Mouse (Mus musculus) adrenal gland, postnatal 36 days (tissue): ENCODE results near the gene Shld2. TPM values are rescaled to one million over a fixed set of nuclear protein-coding genes. Genes with fewer than 3 reads are reported as not detected.

Experiments
- DNase-seq, 2 experiments: peaks; one replicate each; pipeline ENCODE4 v3.0.0; 2021; ENCODE audit warnings: mixed read lengths in 1 of 2
- long read RNA-seq, 2 experiments: library from polyadenylated mRNA; stranded (forward); transcript quantifications; one replicate each; pipeline ENCODE4 v2.0.0; 2021; ENCODE audit warnings: borderline sequencing depth in 2 of 2
- total RNA-seq, 2 experiments: library from RNA; stranded (reverse); gene quantifications; 2 replicates each; pipeline ENCODE4 v1.2.3; 2021

Shld2 gene
- total RNA-seq: 10 to 100 TPM in 1 of 2 experiments, 1 to 10 TPM in 1; 7.4 to 14.9 TPM
- long read RNA-seq, experiment 1, partial matches to known transcripts: 1 of 8 reads
- long read RNA-seq, experiment 1, other reads (novel, unspliced or antisense): 7 of 8 reads
- long read RNA-seq, experiment 2, partial matches to known transcripts: 1 of 3 reads
- long read RNA-seq, experiment 2, other reads (novel, unspliced or antisense): 2 of 3 reads

DNA sequence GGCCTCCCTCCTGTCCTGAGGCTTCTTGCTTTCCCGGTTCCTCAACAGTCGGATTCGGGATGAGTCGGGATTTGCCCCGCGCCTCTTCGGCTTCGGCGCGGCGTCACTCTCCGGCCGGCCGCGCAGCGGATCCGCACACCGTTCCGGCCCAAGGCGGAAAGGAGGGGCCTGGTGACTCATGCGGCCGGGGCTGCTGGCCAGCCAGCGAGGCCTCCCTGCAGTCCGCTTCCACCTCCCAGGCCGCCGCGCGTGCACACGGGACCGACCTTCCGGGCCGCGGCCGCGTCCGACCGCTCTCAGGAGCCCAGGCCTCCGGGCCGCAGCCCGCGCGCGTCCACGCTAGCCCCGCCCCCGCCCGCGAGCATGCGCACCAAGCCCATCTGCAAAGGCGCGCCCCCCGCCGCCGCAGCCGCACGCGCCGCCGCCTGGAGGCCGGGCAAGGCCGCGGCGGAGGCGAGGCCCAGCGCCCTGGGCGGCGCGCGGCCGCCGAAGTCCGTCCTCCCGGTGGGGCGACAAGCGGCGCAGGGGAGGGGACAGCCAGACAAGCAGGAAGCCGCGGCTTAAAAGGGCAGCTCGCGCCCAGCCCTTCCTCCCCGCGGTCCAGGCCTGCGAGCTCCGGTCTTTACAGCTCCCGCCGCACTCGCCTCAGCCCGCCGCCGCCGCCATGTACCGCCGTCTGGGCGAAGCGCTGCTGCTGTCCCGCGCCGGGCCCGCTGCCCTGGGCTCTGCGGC lies at the start of gene Shld2, which contains the start of gene Glud1:
TSS of gene Shld2 (minus strand) at position 260 of the 732 bp plus-strand sequence.
TSS of gene Glud1 (plus strand) at position 494 of the 732 bp plus-strand sequence.
- DNase-seq: peak; percentile 98 to 99

DNA sequence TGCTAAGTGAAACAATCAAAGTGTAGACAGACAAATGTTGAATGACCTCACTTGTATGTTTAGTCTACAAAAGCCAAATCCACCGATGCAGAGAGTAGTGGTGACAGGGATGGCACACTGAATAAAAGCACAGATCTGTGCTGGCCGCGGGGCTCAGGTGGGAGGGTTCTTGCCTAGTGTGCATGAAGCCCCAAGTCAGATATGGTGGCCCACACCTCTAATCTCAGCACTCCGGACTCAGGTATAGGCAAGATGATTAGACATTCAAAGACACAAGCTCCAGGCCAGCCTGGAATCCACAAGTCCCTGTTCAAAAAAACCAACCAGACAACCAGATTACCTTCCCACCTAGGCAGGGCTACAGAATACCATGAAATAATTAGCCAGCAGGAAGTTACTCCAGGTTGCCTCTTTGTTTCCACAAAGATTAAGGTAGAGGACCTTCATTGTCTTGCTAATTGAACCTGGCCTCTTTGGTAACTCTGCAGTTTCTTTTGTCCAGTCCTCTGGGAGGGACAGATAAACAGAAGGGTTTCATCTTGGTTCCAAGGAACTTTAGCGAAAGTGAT lies 49.5 kb upstream of the Shld2 start:
- no peak for DNase-seq

DNA sequence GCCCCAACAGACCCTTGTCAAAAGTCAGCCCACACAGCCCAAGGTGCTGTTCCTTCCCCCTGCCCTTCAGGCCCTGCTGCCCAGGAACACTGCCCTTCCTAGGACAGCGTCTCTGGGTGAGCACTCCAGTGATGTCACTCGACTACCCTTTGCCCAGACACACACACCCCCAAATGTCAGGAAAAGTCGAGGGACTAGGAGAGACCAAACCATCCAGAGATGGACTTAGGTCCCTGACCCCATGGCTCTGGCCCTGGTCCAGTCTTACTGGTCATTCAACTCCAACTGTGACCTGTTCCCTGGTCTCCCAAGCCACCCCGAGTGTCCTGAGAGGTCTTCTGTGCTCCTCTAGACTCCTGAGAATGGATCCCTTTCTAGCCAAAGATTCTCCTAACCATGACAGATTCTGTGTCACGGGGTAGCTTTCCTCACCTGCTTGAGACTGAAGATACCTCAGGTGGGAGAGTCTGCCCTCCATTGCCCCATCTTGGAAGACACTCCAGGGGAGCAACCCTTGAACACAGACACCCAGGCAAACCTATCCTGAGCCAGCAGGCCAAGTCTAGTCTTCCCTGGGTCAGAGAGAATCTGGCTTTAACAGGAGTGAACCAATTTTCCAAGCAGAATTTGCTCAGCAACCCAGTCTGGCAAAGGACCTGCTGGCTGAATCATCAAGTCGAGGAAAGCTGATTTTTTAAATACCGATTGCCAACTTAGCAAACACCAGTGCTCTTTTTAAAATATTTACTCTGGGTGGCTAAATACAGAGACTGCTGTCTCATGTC lies 47.6 kb upstream of the Shld2 start:
- DNase-seq: peak in 1 of 2 experiments; percentile 27

DNA sequence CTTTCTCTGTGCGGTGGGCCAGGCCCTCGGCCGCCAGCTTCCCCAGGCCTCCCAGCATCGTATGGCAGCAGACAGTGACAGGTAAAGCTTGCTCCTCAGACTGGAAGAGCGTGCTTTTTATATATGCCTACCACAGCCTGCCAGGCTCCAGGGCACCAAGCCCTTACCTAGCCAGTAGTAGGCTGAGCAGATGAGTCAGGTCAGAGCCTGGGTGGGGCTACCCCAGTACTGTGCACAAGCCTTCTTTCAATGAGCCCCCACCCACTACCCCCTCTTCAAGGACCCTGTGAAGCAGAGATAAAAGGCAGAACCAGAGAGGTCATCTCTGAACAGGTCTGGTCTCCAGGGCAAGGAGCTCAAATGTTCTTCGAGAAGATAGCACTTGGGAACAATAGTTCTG lies 45.0 kb upstream of the Shld2 start, which contains the start of gene Fam25c:
TSS of gene Fam25c (minus strand) at position 133 of the 400 bp plus-strand sequence.
- DNase-seq: no peak

DNA sequence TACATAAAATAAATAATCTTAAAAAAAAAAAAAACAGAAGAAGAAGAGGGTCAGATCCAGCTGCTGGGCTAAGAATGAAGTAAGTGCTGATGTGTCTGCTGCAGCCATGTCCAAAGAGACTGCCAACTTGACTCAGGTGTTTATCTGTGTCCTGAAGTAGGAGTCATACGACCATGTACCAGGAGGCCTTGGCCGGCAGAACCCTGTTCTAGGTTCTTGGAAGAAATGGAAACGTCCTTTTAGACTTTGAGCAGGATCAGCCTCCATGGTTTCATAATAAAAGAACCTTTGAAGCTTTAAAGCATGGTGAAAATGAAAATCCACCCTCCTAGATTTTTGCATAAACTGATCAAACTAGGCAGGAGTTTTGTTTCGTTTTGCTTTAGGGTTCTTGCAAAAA lies 44.2 kb upstream of the Shld2 start:
- no peak for DNase-seq

DNA sequence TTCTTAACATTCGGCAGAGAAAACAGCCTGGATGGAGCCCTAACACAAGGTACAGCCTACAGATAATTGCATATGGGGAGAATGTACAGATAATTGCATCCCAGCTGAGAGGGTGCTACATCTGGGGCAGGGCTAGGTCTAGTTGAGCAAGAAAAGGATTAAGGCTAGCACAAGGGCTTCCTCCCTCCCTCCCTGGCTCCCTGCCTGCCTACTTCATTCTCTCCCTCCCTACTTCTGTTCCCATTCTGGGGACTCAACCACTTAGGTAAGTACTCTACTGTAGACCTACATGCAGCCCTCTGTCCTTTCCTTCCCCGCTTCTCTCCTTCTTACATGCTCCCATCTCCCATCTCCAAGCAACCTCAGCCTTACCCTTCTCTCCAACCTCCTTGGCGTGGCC lies 43.0 kb upstream of the Shld2 start:
- DNase-seq: no peak

DNA sequence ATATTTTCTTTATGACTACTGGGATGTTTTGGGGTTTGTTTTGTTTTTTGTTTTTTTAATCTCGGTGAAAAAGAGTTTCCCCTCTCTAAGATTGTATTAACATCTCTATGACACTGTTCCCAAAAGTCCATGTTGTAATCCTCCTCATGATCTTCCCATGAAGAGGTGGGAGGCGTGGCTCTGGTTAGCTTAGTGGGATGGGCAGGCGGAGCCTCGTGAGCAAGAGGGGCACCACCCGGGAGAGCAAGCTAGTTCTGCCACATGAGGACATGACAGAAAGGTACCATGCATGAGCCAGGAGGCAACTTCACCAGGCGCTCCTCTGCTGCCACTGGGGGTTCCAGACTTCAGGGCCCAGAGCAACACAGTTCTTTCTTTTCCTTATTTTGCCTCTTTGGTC lies 42.2 kb upstream of the Shld2 start:
- no peak for DNase-seq

DNA sequence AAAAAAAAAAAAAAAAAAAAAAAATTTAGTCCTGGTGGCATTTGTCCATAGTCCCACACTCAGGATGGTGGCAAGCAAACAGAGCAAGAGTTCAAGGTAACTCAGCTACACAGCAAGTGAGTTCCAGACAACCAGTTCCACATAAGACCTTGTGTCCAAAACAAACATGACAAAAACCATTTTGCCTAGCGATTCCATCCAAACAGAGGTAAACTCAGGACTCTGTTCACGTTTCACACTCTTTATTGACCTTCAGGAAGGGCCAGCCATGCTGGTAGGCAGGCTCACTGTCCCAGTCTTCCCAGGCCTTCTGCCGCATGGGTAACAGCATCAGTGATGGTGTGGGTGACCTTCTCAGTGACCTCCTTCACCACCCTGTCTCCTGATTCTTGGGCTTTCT lies 41.4 kb upstream of the Shld2 start:
- no peak for DNase-seq

DNA sequence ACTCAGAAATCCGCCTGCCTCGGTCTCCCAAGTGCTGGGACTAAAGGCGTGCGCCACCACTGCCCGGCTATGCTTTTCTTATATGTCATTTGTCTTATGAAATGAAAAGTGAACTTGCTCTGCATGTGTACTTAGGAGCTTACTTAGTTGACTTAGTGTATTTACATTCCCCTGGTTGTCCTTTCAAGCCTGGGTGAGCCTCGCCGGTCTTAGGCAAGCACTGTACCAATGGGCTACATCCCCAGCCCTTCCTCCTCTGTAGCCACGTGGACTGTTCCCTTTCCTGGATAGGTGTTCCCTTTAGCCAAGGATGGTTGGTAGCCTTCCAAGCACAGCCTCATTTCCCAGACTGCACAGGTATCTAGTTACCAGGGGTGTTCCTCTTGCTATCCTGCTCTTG lies 38.7 kb upstream of the Shld2 start:
- no peak for DNase-seq

DNA sequence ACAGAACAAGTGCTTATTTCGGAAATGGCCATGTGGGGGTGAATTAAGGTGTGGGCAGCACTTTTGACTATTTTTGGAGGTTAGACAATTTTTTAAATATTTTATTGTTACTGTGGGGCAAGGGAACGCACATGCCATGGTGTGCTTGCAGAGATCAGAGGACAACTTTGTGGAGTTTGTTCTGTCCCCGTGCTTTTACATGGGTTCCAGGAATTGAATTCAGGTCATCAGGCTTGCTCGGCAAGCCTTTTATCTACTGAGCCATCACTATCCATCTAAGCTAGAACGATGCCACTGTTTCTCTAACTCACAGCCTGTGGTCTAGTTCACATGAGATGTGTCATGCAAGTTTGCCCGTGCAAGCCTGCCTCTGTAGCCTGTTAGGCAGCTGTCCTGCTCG lies 38.0 kb upstream of the Shld2 start:
- no peak for DNase-seq

DNA sequence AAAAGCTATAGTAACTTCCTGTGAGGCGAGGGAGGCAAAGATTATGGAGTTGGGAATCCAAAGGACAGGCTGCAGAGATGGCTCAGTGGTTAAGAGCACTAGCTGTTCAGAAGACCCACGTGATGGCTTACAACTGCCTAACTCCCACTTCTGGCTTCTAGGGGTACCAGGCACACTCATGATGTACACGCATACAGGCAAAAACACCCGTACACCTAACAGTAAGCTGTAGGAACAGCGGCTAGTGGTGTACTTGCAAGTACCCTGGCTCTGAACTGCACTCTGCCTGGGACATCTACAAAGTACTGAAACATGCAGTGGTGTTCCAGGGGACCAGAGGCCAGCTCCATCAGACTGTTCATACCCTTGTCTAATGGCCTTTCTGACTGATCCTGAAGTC lies 36.8 kb upstream of the Shld2 start:
- no peak for DNase-seq

DNA sequence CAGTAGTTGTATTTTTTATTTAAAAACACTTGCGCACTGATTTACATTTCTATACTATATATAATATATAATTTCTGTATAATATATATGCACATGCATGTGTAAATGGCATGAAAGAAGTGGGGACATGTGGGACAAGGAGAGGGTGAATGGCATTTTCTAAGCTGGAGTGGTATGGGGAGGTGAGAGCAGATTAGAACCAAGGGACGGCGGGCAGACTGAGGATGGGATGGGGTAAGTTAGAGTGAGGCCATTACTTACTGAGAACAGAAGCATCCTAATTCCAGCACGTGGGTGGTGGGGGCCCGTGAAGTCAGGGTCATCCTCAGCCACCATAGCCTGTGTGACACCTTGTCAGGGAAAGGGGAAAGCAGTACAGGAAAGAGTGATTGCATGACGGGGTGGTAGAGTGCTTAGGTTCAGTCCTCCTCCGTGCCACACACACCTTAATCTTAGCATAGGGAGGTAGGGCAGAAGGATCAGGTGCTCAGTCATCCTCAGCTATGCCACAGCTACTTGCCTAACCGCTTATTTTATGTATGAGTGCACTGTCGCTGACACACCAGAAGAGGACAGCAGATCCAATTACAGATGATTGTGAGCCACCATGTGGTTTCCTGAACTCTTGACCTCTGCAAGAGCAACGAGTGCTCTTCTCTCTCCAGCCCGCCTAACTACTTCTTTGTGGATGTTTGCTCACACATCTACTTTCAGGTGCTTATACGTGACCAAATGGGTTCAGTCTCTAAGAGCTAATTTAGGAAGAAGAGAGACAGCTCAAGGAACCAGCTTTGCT lies 35.7 kb upstream of the Shld2 start:
- no peak for DNase-seq

DNA sequence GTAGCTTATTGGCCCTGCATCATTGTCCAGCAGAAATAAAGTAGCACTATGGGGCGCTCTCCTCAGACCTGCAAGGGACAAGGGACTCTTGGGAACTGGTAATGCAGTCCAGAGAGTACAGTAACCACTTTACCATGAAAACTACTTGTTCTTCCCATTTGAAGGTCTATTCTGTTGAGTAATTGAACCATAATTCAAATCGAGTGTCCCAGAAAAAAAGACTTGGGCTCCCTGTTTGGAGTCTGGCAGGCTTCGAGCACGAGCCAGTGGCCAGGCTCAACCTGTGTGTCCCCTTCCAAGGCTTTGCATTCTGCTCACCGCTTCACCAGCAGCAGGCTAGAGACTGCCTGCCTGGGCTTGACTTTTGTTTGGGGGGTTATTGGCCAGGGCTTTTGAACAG lies 34.1 kb upstream of the Shld2 start:
- DNase-seq: peak in 1 of 2 experiments; percentile 20

DNA sequence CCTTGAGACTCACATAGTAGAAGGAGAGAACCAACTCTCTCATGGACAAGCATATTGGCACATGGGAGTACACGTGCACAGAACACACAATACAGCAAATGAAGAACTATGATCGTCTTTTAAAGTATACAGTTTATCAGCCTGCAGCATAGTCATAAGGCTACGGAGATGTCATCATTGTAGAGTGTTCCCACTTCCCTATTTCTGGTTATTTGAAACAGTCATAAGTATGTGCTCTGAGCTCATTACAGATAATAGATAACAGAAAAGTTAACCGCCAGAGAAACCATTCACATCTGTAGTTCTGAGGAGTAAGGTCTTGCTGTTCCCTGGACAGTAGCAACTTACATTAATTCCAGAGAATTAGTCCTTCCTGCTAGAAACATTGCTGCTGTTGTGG lies 32.8 kb upstream of the Shld2 start:
- DNase-seq: no peak

DNA sequence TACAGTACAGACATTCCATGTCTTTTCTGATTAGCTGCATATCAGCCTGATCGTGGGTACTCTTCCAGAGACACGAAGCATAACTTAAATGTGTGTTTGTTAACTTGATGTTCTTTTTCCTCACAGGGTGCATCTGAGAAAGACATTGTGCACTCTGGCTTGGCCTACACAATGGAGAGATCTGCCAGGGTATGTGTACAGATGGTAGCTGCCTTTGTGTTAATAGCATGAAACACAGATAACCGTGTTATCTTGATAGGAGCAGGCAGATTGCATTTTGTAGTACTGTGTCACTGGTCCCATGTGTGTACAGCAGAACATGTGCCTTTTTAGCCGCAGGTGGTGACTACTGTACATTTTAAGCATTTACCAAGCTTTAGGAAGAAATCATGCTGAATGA lies 31.7 kb upstream of the Shld2 start:
- no peak for DNase-seq

DNA sequence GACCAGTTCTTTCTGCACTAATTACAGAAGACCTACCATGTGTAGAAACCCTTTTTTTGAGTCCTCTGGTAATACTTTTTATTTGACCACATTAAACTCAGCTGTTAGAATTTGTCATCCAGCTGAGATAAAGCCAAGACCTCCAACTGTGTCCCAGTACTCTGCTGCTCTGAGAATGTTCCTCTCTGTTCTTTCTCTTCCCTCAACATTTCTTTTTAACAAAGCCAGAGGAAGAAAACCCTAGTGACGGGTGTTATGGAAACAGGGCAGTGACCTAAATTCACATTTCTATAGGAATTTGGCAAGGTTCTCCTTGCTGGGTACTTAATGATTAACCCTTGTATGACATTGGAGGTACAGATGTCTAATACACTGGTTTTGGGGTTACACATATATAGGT lies 29.2 kb upstream of the Shld2 start:
- DNase-seq: no peak

DNA sequence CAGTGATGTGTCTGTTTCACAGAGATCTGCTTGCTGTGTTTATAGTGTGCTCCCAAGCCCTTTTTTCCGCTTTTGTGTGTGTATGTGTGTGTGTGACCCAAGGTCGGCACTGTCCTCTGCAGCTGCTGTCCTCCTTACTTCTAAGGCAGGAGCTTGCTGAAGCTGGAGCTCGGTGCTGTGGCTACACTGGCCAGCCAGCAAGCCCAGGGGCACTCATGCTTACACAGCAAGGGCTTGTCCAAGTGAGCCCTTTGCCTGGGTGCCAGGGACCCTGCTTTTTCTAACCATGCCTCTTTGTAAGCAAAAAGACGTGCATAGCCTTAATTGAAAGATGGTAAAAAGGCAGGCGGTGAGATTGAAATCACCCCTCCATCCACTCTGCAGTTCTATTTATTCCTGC lies 22.2 kb upstream of the Shld2 start:
- no peak for DNase-seq

DNA sequence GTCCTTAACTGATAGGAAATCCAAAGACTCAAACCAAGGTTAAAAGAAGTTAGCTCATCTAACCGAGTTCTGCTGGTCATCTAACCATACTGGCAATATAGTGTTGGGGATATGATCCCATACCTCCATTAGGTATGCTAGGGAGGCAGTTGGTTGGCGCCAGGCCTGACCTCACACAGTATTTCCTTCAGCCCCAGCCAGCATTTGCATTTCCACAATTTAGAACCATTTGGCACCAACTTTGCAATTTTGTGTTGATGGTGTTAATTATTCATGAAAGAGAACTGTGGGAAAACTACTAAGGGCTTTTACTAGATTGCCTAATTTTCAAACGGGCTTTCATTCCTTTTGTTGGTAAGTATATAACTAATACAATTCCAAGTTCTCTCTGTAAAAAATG lies 21.6 kb upstream of the Shld2 start:
- no peak for DNase-seq

DNA sequence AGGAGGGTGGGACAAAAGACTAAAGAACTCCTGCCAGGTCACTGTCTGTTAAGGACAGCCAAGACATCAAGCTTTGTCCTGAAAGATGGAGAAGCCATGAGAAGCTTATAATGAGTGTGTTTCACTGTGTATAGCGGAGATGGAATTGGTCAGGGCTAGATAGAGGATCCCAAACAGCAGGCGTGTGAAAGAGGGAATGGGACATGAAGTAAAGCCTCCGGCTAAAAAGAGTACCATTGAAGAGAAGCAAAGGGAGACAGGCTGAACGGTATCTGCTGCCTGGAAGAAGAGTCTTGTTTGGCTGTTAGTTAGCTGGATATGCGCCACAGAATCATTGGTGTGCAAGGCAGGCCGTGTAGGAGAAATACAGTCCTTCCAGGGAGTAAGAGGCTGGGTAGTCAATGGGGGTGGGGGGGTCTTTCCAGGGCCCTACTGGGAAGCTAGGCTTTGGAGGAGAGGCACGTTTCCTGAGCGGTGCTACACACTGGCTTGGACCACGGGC lies 20.4 kb upstream of the Shld2 start:
- DNase-seq: no peak

DNA sequence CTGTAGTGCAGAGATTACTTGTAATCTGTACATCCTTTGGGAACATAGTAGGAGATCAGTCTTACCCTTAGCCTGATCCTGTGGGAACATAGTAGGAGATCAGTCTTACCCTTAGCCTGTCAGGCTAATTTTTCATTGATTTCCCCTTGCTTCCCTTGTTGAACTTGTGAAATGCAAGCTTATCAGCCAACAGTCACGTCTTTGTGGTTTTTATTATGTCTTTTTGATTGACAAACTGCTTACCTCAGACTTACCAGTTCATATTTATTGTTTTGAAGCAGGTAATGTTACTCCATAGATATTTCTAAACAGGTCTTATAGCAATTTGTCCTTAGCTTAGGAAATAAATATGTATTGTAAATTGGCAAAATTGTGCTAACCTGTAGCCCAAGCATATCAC lies 17.3 kb upstream of the Shld2 start:
- no peak for DNase-seq

DNA sequence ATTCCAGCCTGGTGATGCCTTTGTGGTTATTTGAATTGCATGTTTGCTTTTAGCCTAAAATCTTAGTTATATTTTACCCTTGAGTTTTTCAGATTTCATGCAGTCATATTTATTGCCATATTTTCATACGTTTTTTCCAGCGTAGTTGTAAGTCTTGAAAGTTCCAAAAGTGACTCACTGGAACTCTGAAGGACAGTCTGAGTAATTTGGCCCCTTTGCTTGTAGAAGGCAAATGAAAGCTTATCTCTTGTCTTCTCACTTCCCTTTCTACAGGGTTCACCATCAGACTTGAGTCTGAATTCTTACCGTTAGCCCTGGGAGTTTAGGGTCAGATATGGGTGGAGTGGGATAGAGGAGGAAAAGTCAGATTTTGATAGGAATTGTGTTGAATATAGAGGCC lies 16.3 kb upstream of the Shld2 start:
- DNase-seq: no peak

DNA sequence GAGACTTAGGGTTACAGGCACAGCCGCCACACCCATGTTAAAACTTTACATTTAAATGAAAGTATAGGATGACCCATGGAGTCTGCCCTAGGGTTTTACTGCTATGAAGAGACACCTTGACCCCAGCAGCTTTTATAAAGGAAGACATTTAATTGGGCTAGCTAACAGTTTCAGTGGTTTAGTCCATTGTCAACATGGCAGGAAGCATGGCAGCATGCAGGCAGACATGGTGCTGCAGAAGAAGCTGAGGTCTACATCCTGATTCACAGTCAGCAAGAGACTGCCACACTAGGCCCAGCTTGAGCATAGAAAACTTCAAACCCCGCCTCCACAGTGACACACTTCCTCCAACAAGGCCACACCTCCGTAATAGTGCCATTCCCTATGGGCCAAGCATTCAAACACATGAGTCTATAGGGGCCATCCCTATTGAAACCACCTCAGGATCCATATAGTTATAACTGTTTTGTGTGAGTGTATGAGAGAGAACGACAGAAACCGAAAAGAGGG lies 13.3 kb upstream of the Shld2 start:
- DNase-seq: no peak
